Mouse (Mus musculus): ENCODE data around the gene Ppp1ca.

Ppp1ca gene

DNA sequence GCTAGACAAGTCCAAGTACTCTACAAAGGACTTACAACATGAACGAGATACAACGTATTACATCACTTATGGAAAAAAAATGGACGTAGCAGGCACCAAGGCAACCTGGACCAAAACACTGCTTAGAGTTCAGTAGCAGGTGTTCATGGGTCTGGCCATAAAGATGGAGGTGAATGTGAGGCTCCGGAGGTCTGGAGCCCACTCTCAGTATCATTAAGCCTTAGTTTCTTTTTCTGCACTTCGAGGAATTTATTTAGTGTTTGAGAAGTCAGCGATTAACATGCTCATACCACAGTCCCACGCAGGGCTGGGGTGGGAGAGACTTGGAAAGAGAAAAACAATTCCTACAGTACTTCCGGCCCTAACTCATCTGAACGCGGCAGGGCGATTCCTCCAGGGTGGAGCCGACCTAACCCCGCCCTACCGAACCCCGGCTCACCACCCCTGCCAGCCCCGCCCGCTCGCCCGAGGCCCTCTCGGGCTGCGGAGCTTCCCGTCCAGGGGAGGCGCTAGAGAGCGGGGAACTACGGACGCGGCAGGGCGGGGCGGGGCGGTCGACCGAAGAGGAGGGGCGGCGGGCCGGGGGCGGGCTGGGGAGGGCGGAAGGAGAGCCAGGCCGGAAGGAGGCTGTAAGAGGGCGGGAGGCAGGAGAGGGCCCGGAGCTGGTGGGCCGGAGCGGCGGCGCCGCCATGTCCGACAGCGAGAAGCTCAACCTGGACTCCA, at the start of gene Ppp1ca:
TSS of gene Ppp1ca (plus strand) at position 538 of the 723 bp plus-strand sequence.
- peak; percentile 94 to 96 for DNase-seq

DNA sequence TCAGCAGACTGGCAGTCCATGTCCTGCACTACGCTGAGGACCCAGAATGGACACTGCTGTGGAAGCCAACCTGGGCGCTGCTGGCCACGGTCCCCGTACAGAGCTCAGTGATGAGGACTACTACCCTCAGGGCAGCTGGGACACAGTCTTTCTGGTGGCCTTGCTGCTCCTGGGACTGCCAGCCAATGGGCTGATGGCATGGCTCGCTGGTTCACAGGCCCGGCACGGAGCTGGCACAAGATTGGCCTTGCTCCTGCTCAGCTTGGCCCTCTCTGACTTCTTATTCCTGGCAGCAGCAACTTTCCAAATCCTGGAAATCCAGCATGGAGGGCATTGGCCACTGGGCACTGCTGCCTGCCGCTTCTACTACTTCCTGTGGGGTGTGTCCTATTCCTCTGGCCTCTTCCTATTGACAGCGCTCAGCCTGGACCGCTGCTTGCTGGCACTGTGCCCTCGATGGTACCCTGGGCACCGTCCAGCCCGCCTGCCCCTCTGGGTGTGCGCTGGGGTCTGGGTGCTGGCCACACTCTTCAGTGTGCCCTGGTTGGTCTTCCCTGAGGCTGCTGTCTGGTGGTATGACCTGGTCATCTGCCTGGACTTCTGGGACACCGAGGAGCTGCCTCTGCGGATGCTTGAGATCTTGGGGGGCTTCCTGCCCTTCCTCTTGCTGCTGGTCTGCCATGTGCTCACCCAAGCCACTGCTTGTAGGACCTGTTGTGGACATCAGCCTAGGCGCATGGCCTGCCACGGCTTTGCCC, 49.3 kb upstream of the Ppp1ca start:
- no peak for DNase-seq

DNA sequence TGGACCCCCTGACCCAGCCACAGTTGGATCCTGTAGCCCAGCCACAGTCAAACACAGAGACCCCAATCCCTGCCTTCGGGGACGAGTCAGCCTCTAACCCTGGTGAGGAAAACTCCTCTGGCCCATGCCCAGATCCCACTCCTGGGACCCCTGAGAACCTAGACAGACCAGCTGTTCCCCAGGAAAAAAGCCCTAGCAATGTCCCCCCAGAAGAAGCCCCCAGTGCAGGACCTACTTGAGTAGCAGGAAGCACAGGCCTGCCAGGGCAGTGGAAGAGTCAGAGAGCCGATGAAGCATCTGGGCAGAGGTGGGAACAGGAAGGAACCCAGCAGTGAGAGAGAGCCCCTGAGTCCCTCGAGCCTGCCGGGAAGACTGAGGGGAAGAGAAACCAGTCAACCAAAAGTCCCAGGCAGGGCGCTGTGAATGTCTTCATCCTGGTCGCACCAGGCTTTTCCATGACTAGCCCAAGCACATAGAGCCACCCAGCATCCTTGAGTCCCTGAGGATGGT, 48.1 kb upstream of the Ppp1ca start, which contains the start of gene Cabp4:
TSS of gene Cabp4 (minus strand) at position 275 of the 510 bp plus-strand sequence.
- no peak for DNase-seq

DNA sequence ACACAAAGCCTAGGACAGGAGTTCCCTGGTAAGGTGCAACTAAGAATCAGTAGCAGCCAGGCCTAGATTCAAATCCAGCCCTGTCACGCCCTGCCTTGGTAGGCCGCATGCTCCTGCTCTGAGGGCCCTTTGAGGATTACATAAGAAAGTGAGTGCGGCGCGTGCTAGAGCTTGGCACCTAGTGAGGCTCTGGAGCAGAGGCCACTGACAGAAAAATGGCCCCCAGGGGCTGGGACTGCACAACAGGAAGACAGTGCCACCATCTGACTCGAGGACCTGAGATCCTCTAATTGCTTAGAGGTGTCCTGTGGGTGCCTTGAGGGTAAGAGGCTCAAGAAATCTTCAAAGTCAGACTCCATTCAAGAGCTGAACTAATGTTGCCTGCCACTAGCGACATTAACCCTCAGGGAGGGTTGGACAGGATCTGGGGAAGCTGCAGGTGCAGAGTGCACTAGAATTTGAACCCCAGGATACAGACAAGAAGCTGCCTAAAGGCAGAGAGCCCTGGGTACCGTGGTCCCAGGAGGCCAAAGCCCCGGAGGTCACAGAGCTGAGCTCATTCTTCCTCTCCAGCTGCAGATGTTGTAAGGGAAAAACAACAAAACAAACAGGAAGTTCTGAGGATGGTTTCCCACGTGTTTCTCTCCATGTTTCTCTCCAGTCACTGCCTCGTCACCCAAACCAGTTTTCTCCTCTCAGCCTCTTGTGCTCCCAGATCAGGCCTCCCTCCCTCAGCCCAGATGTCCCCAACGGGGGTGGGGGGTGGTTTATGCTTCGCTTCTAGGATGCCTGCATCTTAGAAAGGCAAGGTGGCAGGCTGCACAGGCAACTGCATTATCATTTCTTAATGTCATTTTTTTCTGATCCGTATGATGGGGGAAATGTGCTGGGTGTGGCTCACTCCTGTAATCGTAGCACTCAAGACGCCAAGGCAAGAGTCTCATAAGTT, 47.0 kb upstream of the Ppp1ca start:
- DNase-seq, result no peak

DNA sequence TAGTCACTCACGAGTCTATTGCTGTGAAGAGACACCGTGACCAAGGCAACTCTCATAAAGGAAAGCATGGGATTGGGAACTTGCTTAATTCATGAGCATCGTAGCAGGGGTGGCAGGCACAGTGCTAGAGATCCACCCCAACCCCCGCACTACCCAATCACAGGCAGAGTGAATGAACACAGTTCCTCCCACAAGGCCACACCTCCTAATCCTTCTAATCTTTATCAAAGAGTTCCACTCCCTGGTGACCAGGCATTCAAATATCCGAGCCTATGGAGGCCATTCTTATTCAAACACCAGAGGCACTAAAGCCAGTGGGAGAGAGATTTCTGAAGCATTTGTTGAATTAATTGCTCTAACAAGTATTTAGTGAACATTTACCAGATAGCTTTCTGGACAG, 45.9 kb upstream of the Ppp1ca start:
- no peak for DNase-seq

DNA sequence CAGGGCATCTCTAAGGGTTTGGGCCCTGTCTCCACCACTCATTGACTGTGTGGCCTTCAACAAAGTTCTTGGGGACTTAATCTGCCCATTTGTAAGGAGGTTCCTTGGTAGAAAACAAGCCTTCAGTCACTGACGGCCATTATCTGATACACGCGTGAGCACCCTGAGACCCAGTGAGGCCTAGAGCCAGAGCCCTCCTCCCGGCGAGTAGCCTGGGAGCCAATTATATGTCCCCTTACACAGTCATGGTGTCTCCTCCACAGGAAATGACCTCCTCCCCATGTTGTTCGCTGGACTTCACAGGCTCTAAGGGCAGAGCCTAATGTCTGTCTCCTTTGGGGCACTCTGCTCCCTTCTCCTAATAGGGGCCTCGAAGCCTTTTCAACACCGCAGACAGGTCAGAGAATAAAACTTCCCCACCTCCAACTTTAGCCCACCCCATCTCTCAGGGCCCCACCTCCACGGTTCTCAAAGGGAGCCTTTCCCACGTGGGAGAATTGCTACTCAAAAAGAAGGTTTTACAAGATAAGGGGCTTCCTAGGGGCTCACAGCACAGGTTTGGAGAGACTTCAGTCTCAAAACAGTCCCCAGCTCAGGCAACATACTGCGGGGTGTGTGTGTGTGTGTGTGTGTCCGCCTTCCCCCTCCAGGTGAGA, 45.4 kb upstream of the Ppp1ca start:
- no peak for DNase-seq

DNA sequence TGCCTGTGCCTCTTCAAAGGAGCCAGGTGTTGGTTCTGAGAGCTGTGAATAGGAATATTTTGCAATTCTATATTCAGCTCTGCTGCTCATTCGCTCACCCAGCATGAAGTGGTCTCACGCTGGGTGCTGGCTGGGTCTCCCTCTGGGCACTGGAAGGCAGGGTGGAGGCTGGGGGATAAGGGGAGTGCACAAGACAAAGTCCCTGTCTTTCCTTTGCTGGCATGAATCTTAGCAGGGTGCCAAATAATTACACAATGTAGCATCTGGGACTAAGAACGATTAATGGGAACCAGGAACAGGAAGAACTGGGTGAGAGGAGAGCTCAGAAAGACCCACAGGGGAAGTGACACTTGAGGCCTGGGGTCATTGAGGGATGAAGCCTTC, 44.9 kb upstream of the Ppp1ca start:
- no peak for DNase-seq

DNA sequence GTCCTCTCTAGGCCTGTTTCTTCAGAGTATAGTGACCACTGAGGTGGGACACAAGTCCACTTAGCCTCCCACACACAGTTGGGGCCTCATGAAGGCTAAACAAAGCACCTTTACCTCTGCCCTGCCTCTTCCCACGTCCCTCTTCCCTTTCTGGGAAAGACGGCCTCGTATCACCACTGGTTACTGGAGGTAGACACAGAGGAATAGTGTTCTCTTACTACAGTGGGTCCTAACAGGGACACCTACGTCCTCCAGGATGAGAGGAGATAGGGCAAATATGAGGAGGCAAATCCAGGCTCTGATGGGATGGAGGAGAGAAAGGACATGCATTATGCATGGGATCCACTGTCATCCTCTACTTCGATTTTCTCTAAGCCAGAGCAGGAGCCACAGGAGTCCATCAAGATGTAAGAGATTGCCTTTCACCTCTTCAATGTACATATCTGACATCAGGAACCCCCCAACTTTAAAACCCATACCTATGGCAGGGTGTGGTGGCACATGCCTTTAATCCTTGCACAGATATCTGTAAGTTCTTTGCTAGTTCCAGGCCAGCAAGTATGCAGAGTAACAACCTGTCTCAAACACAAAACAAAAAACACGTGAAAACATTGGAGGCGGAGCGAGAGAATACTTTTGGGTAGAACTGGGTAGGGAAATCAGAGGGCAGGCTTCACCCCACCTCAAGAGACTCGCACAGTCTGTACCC, 43.9 kb upstream of the Ppp1ca start:
- DNase-seq, result no peak

DNA sequence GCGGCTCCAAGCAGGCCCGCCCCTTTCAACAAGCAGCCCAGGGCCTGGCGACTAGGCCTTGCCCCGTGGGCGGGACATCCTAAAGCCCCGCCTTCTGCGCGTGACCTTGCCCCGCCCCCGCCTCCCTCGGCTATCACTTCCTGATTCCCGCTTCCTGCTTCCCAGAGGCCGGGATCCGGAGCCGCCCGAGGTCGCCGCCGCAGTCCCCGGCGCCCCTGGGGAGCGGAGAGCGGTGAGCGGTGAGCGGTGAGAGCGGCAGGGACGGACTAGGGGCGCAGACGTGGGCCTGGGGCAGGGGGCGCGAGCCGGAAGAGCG, 43.4 kb upstream of the Ppp1ca start, which contains the start of gene Coro1b:
TSS of gene Coro1b (plus strand) at position 129 of the 316 bp plus-strand sequence.
- peak; percentile 97 to 98 for DNase-seq

DNA sequence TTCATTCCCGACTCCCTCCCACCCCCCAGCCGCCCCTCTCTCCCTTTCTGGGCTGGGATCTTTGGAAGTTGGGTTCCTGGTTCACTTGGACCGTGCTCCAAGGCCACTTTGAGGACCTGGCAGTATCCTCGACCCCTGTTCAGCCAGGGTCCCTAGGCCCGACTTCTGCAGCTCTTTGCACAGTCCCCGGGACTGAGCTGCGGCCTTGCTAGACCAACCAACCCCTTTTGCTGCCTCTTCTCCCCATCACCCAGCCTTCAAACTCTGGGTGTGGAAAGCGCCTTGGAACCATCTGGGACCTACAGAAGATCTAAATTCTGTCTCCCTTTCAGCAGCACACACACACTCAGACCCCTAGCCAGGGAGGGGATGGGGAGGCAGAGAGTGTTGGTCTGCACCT, 43.0 kb upstream of the Ppp1ca start:
- DNase-seq, result no peak

DNA sequence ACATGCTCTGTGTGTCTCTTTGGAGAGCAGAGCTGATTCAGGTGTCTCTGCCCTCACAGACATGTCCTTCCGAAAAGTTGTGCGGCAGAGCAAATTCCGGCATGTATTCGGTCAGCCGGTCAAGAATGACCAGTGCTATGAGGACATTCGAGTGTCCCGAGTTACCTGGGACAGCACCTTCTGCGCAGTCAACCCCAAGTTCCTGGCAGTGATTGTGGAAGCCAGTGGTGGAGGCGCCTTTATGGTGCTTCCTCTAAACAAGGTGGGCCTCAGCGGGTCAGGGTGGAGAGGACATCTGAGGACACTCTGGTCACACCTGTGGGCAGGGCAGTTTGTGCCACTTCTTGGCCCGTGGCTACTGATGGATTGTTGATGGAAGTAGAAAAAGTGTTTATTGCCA, 42.6 kb upstream of the Ppp1ca start:
- DNase-seq, result no peak

DNA sequence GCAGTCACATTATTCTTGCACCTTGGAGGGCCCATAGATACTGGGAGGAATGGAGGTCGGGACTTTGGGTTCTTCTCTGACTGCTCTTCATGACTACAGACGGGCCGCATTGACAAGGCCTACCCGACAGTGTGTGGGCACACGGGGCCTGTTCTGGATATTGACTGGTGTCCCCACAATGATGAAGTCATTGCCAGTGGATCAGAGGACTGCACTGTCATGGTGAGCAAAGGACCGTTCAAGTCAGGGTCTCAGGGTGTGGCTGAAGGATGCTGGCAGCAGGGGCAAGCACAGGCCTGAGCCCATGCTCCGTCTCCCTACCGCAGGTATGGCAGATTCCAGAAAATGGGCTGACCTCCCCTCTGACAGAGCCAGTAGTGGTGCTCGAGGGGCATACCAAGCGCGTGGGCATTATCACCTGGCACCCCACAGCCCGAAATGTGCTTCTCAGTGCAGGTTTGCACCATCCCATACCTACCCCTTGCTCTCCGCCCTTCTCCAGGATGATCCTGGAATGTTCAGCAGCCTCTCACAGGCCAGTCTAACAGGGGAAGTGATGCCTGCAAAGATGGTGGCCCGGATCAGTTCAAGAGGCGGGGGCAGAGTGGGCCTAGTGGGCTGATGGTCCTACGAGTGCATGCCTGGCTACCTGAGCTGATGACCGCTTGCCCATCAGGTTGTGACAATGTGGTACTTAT, 42.0 kb upstream of the Ppp1ca start:
- DNase-seq, result no peak

DNA sequence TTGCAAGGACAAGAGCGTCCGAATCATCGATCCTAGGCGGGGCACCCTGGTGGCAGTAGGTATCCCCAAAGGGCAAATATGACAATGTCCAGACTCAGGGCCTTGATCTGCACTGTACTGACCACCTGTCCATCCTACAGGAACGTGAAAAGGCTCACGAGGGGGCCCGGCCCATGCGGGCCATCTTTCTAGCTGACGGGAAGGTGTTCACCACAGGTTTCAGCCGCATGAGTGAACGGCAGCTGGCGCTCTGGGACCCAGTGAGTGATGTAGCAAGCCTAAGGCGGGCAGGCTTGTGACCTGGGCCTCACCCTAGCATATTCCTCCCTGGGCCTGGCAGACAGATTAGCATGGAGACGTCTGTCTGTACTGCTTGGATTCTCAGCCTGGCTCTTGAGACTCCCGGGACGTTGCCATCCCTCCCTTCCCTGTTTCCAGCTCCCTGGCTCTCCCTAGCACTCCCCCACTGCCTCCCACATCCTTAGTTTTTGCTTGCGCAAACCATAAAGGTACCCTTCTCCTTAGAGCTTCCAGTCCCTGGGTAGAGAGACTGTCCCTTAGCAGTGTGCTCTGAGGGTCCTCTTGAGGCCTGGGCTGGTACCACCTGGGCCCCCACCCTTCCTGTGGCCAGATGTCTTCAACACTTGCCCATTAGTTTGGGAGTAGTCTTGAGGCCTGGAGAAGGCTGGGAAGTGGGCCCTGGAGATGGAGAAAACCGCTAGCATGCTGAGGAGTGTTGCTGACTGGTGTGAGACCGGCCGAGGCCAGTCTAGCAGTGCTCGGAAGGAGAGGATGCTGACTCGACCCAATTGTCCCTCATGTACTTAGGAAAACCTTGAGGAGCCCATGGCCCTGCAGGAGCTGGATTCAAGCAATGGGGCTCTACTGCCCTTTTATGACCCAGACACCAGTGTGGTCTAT, 41.0 kb upstream of the Ppp1ca start:
- no peak for DNase-seq

DNA sequence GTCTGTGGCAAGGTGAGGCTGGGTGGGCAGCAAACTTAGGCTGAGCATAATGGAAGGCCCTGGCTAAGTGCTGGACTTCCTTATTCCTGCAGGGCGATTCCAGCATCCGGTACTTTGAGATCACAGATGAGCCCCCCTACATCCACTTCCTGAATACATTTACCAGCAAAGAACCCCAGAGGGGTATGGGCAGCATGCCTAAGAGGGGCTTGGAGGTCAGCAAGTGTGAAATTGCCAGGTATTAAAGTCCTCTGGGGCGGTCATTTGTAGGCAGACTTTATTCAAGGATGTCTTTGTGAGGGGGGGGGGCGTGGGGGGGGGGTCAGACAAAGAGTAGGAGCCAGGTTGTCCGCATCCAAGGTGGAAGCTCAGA, 40.4 kb upstream of the Ppp1ca start:
- no peak for DNase-seq

DNA sequence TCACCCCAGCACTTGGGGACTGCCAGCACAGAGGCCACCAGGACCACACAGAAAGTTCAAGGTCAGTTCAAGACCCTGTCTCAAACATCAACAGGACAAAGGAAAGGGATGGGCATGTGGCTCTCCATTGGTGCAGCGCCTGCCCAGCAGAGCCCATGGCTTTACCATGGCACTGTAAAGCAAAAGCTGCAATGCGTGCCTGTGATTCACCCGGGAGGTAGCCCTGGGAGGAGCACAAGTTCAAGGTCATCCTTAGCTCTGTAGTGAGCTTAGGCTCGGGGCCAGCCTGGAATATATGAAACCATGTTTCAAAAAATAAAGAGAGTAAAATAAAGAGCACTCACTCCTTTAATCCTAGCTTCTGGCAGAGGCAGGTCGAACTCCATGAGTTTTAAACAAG, 40.0 kb upstream of the Ppp1ca start:
- no peak for DNase-seq

DNA sequence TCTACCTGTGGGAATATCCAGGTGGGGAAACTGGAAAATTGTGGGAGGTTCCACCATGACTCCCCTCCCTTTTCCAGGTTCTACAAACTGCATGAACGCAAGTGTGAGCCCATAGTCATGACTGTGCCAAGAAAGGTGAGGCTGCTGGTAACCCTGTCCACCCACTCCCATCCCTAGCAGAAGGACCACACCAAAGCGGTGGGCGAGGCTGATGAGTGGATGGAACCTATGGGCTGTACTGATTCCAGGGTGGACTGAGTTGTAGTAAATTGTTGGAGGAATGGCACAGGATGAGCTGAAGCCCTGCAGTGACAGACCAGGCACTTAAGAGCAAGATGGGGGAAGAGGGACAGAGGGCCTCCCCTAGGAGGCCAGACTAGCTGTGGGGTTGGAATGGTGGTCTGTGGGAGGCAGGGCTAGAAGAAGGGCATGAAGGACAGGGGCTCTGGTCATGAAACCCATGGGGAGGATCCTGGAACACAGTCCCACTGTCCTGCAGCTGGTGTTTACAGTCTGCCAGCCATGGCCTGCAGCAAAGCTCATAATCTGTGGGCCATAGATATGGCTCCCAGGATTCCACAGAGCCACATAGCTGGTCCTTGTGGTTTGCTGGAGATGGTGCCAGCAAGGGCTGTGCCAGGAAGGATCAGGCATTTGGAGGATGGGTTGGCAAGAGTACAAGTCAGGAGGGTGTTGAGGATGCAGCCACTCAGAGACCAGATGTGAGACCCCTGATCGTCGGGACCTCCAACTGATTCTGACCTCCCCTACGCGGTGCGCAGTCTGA, 39.2 kb upstream of the Ppp1ca start:
- DNase-seq, result no peak

DNA sequence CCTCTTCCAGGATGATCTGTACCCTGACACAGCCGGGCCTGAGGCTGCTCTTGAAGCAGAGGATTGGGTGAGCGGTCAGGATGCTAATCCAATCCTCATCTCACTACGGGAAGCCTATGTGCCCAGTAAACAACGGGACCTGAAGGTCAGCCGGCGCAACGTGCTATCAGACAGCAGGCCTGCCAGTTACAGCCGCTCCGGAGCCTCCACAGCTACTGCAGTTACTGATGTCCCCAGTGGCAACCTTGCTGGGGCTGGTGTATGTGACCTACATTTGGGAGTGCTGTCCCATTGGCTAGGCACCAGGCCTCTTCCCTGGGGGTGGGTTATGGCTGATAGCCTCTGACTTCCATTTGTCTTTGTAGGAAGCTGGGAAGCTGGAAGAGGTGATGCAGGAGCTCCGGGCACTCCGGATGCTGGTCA, 38.6 kb upstream of the Ppp1ca start, which contains the start of gene Ptprcap:
TSS of gene Ptprcap (plus strand) at position 373 of the 423 bp plus-strand sequence.
- no peak for DNase-seq

DNA sequence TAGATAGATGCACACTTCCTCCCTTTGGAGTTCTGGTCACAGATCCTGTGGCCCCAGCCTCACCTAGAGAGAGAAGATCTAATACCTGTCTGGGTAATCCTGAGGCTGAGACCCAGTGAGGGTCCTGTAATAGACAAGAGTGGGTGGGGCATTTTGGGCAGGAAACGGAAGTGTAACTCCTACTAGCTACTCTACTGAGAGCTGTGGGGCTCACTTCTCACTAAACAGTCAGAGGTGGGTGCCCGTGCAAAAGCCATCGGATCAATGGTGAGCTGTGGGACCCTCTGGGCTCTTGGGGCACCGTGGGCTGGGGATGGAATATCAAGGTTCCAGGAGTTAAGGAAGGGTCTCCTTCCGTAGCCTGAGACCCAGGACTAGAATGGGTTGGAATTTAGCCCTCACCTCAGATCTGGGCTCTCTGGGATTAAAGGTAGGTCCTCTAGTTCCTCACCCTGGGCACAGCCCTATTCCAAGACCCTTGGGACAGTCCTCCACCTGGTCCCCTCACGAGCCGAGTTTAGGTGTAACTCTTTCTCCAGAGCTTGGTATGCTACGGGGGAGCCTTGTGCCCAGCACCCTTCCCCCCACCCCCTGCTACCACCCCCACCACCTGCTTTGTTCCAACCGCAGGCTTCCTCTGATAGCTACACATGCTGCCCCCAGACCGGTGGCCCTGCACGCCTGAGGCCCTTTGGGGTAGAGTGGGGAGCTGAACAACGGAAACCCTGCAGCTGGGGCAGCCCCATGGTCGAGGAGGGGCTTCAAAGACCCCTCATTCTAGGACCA, 37.2 kb upstream of the Ppp1ca start:
- peak in 1 of 2 experiments; percentile 27 for DNase-seq

All from lung, adult 18-20 months (tissue).